ENCODE assay signal across 11 mouse cellular contexts in the genomic region with DNA sequence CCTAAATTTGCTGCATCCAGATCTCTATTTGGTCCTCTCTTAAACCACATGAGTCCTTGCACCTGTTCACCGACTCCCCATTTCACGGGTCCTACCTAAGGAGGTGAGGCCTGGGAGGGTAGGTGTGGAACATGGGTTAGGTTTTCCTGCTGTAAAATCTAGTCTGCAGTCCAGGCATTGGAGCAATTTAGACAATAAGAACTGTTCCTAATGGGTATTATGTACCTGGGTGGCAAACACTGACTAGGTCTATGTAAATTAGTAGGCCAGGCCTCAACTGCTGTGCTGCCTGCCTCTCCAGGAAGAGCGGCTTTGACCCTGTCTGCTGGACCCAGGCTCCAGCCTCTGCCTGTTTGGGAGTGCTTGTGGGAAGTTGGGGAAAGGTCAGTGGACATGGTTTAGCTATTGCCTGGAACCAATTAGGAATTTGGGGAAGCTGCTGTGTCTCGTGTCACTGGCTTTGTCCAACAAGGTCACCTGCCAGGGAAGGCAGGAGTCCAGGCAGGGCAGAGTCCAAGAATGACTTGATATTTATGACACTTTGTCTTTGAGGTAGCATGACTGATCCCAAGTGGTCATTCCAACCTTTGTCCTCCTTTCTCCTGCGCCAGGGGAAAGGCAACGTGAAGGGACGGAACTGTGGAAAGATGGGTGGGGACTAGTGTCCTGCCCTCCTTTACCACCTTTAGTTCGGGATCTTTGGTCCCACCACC. TPM values are rescaled to one million over a fixed set of nuclear protein-coding genes. Genes with fewer than 3 reads are reported as not detected.
DNase-seq lines count a peak whose midpoint lies in the region; ATAC-seq and TF ChIP-seq lines count a peak whose summit lies in the region.
"Had no signal": no experiment of that assay in that cellular context is flagged by ENCODE, and none has a peak within 500 bp of the region (broad histone marks: within the 10 kb centered on the region; RNA-seq: fewer than 3 reads in every experiment).

No protein-coding gene starts in this region.

- TF ChIP-seq CTCF in small intestine, adult 2 months (IDR thresholded peaks at IDR 0.05; ENCODE audit: extremely low read depth, insufficient read length, insufficient replicate concordance, low read depth, low read length), result no peak

- H3K4me2 ChIP-seq in lung, embryonic 16.5 days (ENCODE audit: low read depth, low read length), result no peak overlapping the region; the same call in 1 of the 2 replicates
- no peak overlapping the region for H3K4me2 ChIP-seq in forebrain, embryonic 12.5 days

- DNase-seq in lung, postnatal 4 days, result no peak
- peak; percentile 73 to 78 for DNase-seq in gastrocnemius, postnatal 36 days
- DNase-seq in kidney, adult 8-10 months, result peak; percentile 87 to 91
- no peak for DNase-seq in cerebellum, adult 9-11 months
- no peak for DNase-seq in cerebellum, adult 11-12 months

- H3K27ac ChIP-seq in lung, embryonic 16.5 days (ENCODE audit: low read length), result peak overlapping the region; percentile 97
- H3K27ac ChIP-seq in small intestine, adult 2 months (ENCODE audit: insufficient read depth, low read depth, low read length), result peak overlapping the region; percentile 100
- H3K27ac ChIP-seq in forebrain, embryonic 12.5 days, result no peak overlapping the region

- H3K4me3 ChIP-seq in lung, embryonic 16.5 days (ENCODE audit: low read length), result no peak overlapping the region
- peak overlapping the region; percentile 51 for H3K4me3 ChIP-seq in small intestine, adult 2 months (ENCODE audit: low read depth, low read length)
- H3K4me3 ChIP-seq in forebrain, embryonic 12.5 days (replicated peaks), result no peak overlapping the region
- H3K4me3 ChIP-seq: embryonic facial prominence, embryonic 12.5 days had no signal

- H3K9ac ChIP-seq in lung, embryonic 16.5 days (ENCODE audit: low read length), result no peak overlapping the region
- no peak overlapping the region for H3K9ac ChIP-seq in forebrain, embryonic 12.5 days
- H3K9ac ChIP-seq: embryonic facial prominence, embryonic 12.5 days had no signal

- no peak for TF ChIP-seq POLR2A in small intestine, adult 2 months (IDR thresholded peaks at IDR 0.05; ENCODE audit: low read depth, low read length)

- no peak for ATAC-seq in lung, embryonic 16.5 days (ENCODE audit: low read depth)
- no peak for ATAC-seq in forebrain, embryonic 12.5 days (ENCODE audit: low FRiP score)

- peaks cover 25% of the 10 kb centered on the region for H3K4me1 ChIP-seq in lung, embryonic 16.5 days (replicated peaks; ENCODE audit: control insufficient read depth, insufficient read depth, low read length)
- peaks cover 33% of the 10 kb centered on the region for H3K4me1 ChIP-seq in small intestine, adult 2 months (ENCODE audit: control insufficient read depth, insufficient read depth, insufficient read length, low read length)
- peaks cover 19% of the 10 kb centered on the region for H3K4me1 ChIP-seq in forebrain, embryonic 12.5 days

- H3K27me3 ChIP-seq in lung, embryonic 16.5 days (ENCODE audit: control insufficient read depth, insufficient read depth, low read depth, low read length), result no peaks in the 10 kb centered on the region
- H3K27me3 ChIP-seq in small intestine, adult 2 months (ENCODE audit: control insufficient read depth, insufficient read depth, low read length), result no peaks in the 10 kb centered on the region
- no peaks in the 10 kb centered on the region; the same call in 1 of the 2 replicates for H3K27me3 ChIP-seq in forebrain, embryonic 12.5 days
- H3K27me3 ChIP-seq: embryonic facial prominence, embryonic 12.5 days; megakaryocyte, embryonic 14.5 days had no signal

- no peaks in the 10 kb centered on the region for H3K36me3 ChIP-seq in lung, embryonic 16.5 days (ENCODE audit: control insufficient read depth, insufficient read depth, low read length)
- H3K36me3 ChIP-seq in small intestine, adult 2 months (ENCODE audit: control insufficient read depth, insufficient read depth, low read length), result no peaks in the 10 kb centered on the region
- no peaks in the 10 kb centered on the region for H3K36me3 ChIP-seq in forebrain, embryonic 12.5 days (replicated peaks)
- H3K36me3 ChIP-seq: embryonic facial prominence, embryonic 12.5 days had no signal

- no peaks in the 10 kb centered on the region for H3K9me3 ChIP-seq in lung, embryonic 16.5 days (ENCODE audit: control insufficient read depth, low read length)
- no peaks in the 10 kb centered on the region for H3K9me3 ChIP-seq in forebrain, embryonic 12.5 days
- H3K9me3 ChIP-seq: embryonic facial prominence, embryonic 12.5 days; megakaryocyte, embryonic 14.5 days had no signal

- WGBS in lung, embryonic 16.5 days, result 89% methylated on average over 8 of the region's 8 CpGs
- 23% methylated on average over 8 of the region's 8 CpGs for WGBS in small intestine, adult 2 months
- WGBS in forebrain, embryonic 12.5 days, result 92% methylated on average over 8 of the region's 8 CpGs

- intact Hi-C loops in gastrocnemius, postnatal 36 days (cut with DNase I), result no loop called here

RNA-seq across cellular contexts. Expression of gene Gm16253, which starts 1.4 kb away (rescaled TPM):
- polyA plus RNA-seq in lung, embryonic 16.5 days (2015; fragmentation: Nextera tagmentation; extraction: Ambion mirVana), result 1.4 TPM in 2 replicates
- total RNA-seq in gastrocnemius, postnatal 36 days (2021), result 1 to 10 TPM; 1.4 to 2.4 TPM
- not detected in 2 replicates for polyA plus RNA-seq in small intestine, adult 2 months (2012; rRNA removed)
- 1.3 and 1.7 TPM in 2 replicates for polyA plus RNA-seq in forebrain, embryonic 12.5 days (2016; fragmentation: Nextera tagmentation; extraction: Ambion mirVana)
- polyA plus RNA-seq: testis, adult 2 months had no signal

RNA-seq across cellular contexts. Expression of gene Txnip, which starts 17.7 kb away (rescaled TPM):
- polyA plus RNA-seq in lung, embryonic 16.5 days (2015; fragmentation: Nextera tagmentation; extraction: Ambion mirVana), result 184 and 197 TPM in 2 replicates
- 100 to 1,000 TPM; 572 to 620 TPM for total RNA-seq in gastrocnemius, postnatal 36 days (2021)
- 167 and 384 TPM in 2 replicates for polyA plus RNA-seq in small intestine, adult 2 months (2012; rRNA removed)
- polyA plus RNA-seq in forebrain, embryonic 12.5 days (2016; fragmentation: Nextera tagmentation; extraction: Ambion mirVana), result 40.4 and 40.8 TPM in 2 replicates

RNA-seq across cellular contexts. Expression of gene Polr3gl, which starts 18.6 kb away (rescaled TPM):
- 35.9 TPM in 2 replicates for polyA plus RNA-seq in lung, embryonic 16.5 days (2015; fragmentation: Nextera tagmentation; extraction: Ambion mirVana)
- 10 to 100 TPM; 36.7 to 41.4 TPM for total RNA-seq in gastrocnemius, postnatal 36 days (2021)
- polyA plus RNA-seq in small intestine, adult 2 months (2012; rRNA removed), result 3.4 and 7.9 TPM in 2 replicates
- 40.1 and 40.7 TPM in 2 replicates for polyA plus RNA-seq in forebrain, embryonic 12.5 days (2016; fragmentation: Nextera tagmentation; extraction: Ambion mirVana)

RNA-seq across cellular contexts. Expression of gene Ankrd34a, which starts 21.0 kb away (rescaled TPM):
- 1.6 and 1.9 TPM in 2 replicates for polyA plus RNA-seq in lung, embryonic 16.5 days (2015; fragmentation: Nextera tagmentation; extraction: Ambion mirVana)
- total RNA-seq in gastrocnemius, postnatal 36 days (2021), result under 1 TPM; 0.59 to 0.92 TPM
- 0.44 and 0.63 TPM in 2 replicates for polyA plus RNA-seq in small intestine, adult 2 months (2012; rRNA removed)
- 4.0 and 4.4 TPM in 2 replicates for polyA plus RNA-seq in forebrain, embryonic 12.5 days (2016; fragmentation: Nextera tagmentation; extraction: Ambion mirVana)

RNA-seq across cellular contexts. Expression of gene Lix1l, which starts 25.5 kb away (rescaled TPM):
- 6.7 and 8.2 TPM in 2 replicates for polyA plus RNA-seq in lung, embryonic 16.5 days (2015; fragmentation: Nextera tagmentation; extraction: Ambion mirVana)
- 1 to 10 TPM; 5.5 to 6.3 TPM for total RNA-seq in gastrocnemius, postnatal 36 days (2021)
- 2.9 and 7.6 TPM in 2 replicates for polyA plus RNA-seq in small intestine, adult 2 months (2012; rRNA removed)
- 5.8 and 6.2 TPM in 2 replicates for polyA plus RNA-seq in forebrain, embryonic 12.5 days (2016; fragmentation: Nextera tagmentation; extraction: Ambion mirVana)

Comparison
In these comparisons a context has a peak if more than half of its experiments do, and no peak if none do; other contexts are left out.
1. DNase-seq: peak in gastrocnemius, postnatal 36 days (2 of 2) and kidney, adult 8-10 months (2 of 2); none in lung, postnatal 4 days (0 of 2), cerebellum, adult 9-11 months (single experiment) and cerebellum, adult 11-12 months (single experiment).